Mouse (Mus musculus): ENCODE data around the gene Pacs1.
"Not testable (repeated sequence)": the region's sequence is repeated elsewhere in the genome, so short reads cannot be mapped to it uniquely, and the experiment has no call there.

Gene Pacs1

GRCm38 (mm10) chr19:5268017-5268416, 4.9 kb downstream of the Pacs1 start:
- no peak for DNase-seq (ENCODE audit: low spot score in 2 of 2)

GRCm38 (mm10) chr19:5267015-5267414, 5.9 kb downstream of the Pacs1 start:
- no peak for DNase-seq (ENCODE audit: low spot score in 2 of 2)

GRCm38 (mm10) chr19:5257140-5257539, 15.8 kb downstream of the Pacs1 start:
- DNase-seq (ENCODE audit: low spot score in 2 of 2), result no peak

GRCm38 (mm10) chr19:5236981-5237380, 35.9 kb downstream of the Pacs1 start:
- DNase-seq (ENCODE audit: low spot score in 2 of 2), result not testable (repeated sequence)

- no peak for DNase-seq (ENCODE audit: low spot score in 2 of 2)
Measured at GRCm38 (mm10) chr19:5232696-5233095, 40.2 kb downstream of the Pacs1 start.

- DNase-seq (ENCODE audit: low spot score in 2 of 2), result no peak
Measured at GRCm38 (mm10) chr19:5230110-5230509, 42.8 kb downstream of the Pacs1 start.

GRCm38 (mm10) chr19:5224624-5225023, 48.3 kb downstream of the Pacs1 start:
- DNase-seq (ENCODE audit: low spot score in 2 of 2), result no peak

- DNase-seq (ENCODE audit: low spot score in 2 of 2), result no peak
Measured at GRCm38 (mm10) chr19:5224077-5224476, 48.8 kb downstream of the Pacs1 start.

GRCm38 (mm10) chr19:5221926-5222325, 51.0 kb downstream of the Pacs1 start:
- DNase-seq (ENCODE audit: low spot score in 2 of 2), result no peak

- not testable (repeated sequence) for DNase-seq (ENCODE audit: low spot score in 2 of 2)
Measured at GRCm38 (mm10) chr19:5221219-5221723, 51.6 kb downstream of the Pacs1 start.

GRCm38 (mm10) chr19:5220389-5220788, 52.5 kb downstream of the Pacs1 start:
- DNase-seq (ENCODE audit: low spot score in 2 of 2), result no peak

- DNase-seq (ENCODE audit: low spot score in 2 of 2), result no peak
Measured at GRCm38 (mm10) chr19:5201691-5202090, 71.2 kb downstream of the Pacs1 start.

GRCm38 (mm10) chr19:5200617-5201016, 72.3 kb downstream of the Pacs1 start:
- not testable (repeated sequence) for DNase-seq (ENCODE audit: low spot score in 2 of 2)

GRCm38 (mm10) chr19:5198553-5198952, 74.4 kb downstream of the Pacs1 start:
- no peak for DNase-seq (ENCODE audit: low spot score in 2 of 2)

- peak in 1 of 2 experiments; percentile 8 for DNase-seq (ENCODE audit: low spot score in 2 of 2)
Measured at GRCm38 (mm10) chr19:5195417-5196035, 77.4 kb downstream of the Pacs1 start.

- no peak for DNase-seq (ENCODE audit: low spot score in 2 of 2)
Measured at GRCm38 (mm10) chr19:5192397-5192796, 80.5 kb downstream of the Pacs1 start.

- no peak for DNase-seq (ENCODE audit: low spot score in 2 of 2)
Measured at GRCm38 (mm10) chr19:5187439-5187838, 85.5 kb downstream of the Pacs1 start.

- no peak for DNase-seq (ENCODE audit: low spot score in 2 of 2)
Measured at GRCm38 (mm10) chr19:5181926-5182325, 91.0 kb downstream of the Pacs1 start.

- DNase-seq (ENCODE audit: low spot score in 2 of 2), result no peak
Measured at GRCm38 (mm10) chr19:5178631-5179030, 94.3 kb downstream of the Pacs1 start.

GRCm38 (mm10) chr19:5170430-5170829, 102.5 kb downstream of the Pacs1 start:
- no peak for DNase-seq (ENCODE audit: low spot score in 2 of 2)

- DNase-seq (ENCODE audit: low spot score in 2 of 2), result no peak
Measured at GRCm38 (mm10) chr19:5167477-5167876, 105.4 kb downstream of the Pacs1 start.

GRCm38 (mm10) chr19:5164380-5164779, 108.5 kb downstream of the Pacs1 start:
- no peak for DNase-seq (ENCODE audit: low spot score in 2 of 2)

GRCm38 (mm10) chr19:5161913-5162312, 111.0 kb downstream of the Pacs1 start:
- DNase-seq (ENCODE audit: low spot score in 2 of 2), result no peak

- no peak for DNase-seq (ENCODE audit: low spot score in 2 of 2)
Measured at GRCm38 (mm10) chr19:5152261-5152660, 120.7 kb downstream of the Pacs1 start.

All from right cerebral cortex, postnatal 36 days (tissue).